Mouse (Mus musculus) forebrain, embryonic 16.5 days (tissue): ENCODE measurements around the gene Kiz. TPM values are rescaled to one million over a fixed set of nuclear protein-coding genes. Genes with fewer than 3 reads are reported as not detected.

ENCODE experiments used
- ATAC-seq: fragments of 200-750 bp; cut with Nextera tagmentation; 2 replicates; pipeline ENCODE4 v1.8.0; 2017; ENCODE audit warnings: mild to moderate bottlenecking, moderate library complexity
- H3K27ac ChIP-seq: fragments of 300-500 bp; sonication (generic); 2 replicates; pipeline ENCODE4 v1.5.1; 2014; ENCODE audit warnings: low read length, control low read depth
- H3K27me3 ChIP-seq: fragments of 300-500 bp; sonication (generic); replicated peaks from 2 replicates; pipeline ENCODE4 v1.6.1; 2014; ENCODE audit warnings: low read length; ENCODE audit not compliant: control insufficient read depth, insufficient read depth
- H3K36me3 ChIP-seq: fragments of 300-500 bp; sonication (generic); 2 replicates; pipeline ENCODE4 v1.6.1; 2014; ENCODE audit not compliant: control insufficient read depth, insufficient read depth
- H3K4me1 ChIP-seq: fragments of 300-500 bp; sonication (generic); replicated peaks from 2 replicates; pipeline ENCODE4 v1.6.1; 2014; ENCODE audit warnings: low read length; ENCODE audit not compliant: control insufficient read depth, insufficient read depth
- H3K4me2 ChIP-seq: fragments of 300-500 bp; sonication (generic); 2 replicates; pipeline ENCODE4 v1.6.1; 2014; ENCODE audit warnings: mild to moderate bottlenecking, low read length, control low read depth
- H3K4me3 ChIP-seq: fragments of 300-500 bp; sonication (generic); replicated peaks from 2 replicates; pipeline ENCODE4 v1.5.1; 2014; ENCODE audit warnings: mild to moderate bottlenecking, low read length, control low read depth
- H3K9ac ChIP-seq: fragments of 300-500 bp; sonication (generic); replicated peaks from 2 replicates; pipeline ENCODE4 v1.6.1; 2014; ENCODE audit warnings: low read depth, low read length, control low read depth
- H3K9me3 ChIP-seq: fragments of 300-500 bp; sonication (generic); 2 replicates; pipeline ENCODE4 v1.6.1; 2016; ENCODE audit warnings: low read length; ENCODE audit not compliant: control insufficient read depth
- WGBS: fragments of 180-500 bp; shearing (Covaris S2); extraction: QIAGEN DNeasy Blood & Tissue Kit; methylation state at CpG from one replicate; pipeline ENCODE4 v1.1.7; 2014; 5-methylcytosine and 5-hydroxymethylcytosine counted together
- polyA plus RNA-seq: library from polyadenylated mRNA; unstranded; fragments of >200 nt; fragmentation: Nextera tagmentation; extraction: Ambion mirVana; gene quantifications from 2 replicates; pipeline ENCODE4 v1.2.1, GENCODE M21; 2015

Kiz gene
- polyA plus RNA-seq, 1 experiment from 2014 or later, result 23.6 TPM

DNA sequence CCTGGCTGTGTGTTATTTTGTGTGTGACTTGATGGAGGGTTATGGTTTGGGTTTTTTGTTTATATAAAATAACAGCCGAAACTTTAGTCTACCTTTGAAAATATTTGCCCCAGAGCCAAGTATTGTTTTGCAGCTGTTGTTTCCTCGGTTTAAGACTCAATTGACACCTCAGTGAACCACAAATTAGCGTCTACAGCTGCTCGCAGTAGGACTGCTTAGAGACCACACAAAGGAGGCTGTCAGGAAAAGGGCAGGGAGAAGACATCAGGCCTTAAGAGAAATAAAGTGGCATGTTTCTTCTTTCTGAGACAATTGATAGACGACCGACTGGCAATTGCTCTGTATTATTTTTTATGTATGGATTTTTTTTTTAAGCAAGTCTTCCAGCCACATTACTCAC, 100.7 kb downstream of the Kiz start:
- ATAC-seq, result no peak
- H3K9ac ChIP-seq, result no peak overlapping the region
- H3K36me3 ChIP-seq, result no peaks in the 10 kb centered on the region
- no peak overlapping the region for H3K27ac ChIP-seq
- H3K4me2 ChIP-seq, result no peak overlapping the region
- H3K4me1 ChIP-seq, result peaks cover 15% of the 10 kb centered on the region
- no peaks in the 10 kb centered on the region for H3K9me3 ChIP-seq
- whole genome bisulfite sequencing, result 23% methylated on average over 6 of the region's 6 CpGs
- no peak overlapping the region for H3K4me3 ChIP-seq
- peaks cover 41% of the 10 kb centered on the region for H3K27me3 ChIP-seq

DNA sequence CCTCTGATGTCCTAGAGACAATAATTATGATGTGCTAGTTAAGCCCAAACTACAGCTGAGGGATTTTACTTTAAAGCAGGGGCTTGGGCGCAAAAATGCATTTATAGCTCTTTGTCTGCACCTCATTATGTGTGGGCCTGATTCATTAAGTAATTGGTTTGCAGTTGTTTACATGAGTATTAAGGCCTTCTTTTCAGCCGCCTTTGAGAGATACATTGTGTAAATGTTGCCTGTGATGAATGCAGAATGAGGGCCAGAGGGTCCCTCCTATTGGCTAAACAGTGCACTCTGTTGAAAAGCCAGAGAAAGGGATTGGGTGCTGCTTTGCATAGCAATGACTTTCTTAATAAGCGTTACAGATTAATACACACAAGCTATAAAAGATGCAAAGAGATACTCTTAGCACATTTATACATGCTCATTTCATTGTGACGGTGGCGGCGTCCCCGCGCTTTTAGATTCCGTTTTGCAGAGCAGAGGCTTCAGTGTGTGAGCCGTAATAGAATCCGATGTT, 102.8 kb downstream of the Kiz start:
- Histone ChIP-seq H3K27ac (peak overlapping the region; percentile 60), H3K4me1 (peaks cover 15% of the 10 kb centered on the region), H3K27me3 (peaks cover 34% of the 10 kb centered on the region), H3K4me2 (peak overlapping the region; percentile 56), H3K9me3 (no peaks in the 10 kb centered on the region), H3K4me3 (peak overlapping the region; percentile 40), H3K9ac (peak overlapping the region; percentile 24; the same call in 1 of the 2 replicates), H3K36me3 (no peaks in the 10 kb centered on the region)
- 1% methylated on average over 11 of the region's 11 CpGs for WGBS
- ATAC-seq, result peak; percentile 95

DNA sequence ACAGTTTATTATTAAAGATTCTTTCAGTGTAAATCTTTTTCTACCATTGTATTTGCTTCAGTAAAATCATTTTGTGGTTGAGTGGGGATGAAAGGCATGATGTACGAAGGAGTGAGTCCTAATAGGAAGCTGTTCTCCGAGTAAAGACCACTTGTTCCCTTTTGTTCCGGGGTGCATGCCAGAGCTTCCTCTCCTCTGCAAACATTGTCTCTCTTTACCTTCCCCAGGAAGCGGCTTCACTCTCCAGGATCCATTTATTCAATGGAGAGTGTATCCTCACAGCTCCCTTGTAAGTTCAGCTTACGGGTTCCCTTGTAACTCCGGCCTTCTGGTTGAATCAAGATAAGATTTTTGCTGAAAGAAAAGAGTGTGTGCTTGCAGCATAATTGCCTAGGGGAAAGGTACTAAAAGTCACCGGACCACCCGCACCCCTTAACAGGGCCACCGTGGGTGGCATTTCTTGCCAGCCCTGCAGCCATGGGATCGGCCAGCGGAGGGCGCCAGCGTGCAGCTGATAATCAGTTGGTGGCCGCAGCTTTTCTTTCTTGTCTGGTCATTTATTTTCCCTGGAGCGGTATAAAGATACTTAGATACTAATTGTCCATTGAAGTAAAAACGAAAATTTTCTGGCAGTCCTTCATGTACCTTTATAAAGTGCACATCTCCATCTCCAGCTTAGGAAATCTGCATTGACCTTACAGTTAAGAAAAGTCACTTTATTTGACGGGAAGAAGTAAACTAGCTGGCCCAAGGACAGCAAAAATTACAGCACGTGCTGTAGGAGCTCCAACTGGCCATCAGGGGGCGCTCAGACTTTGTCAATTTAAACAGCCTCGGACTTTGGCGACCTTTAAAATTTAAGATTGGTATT, 103.5 kb downstream of the Kiz start:
- Histone ChIP-seq H3K4me2 (peak overlapping the region; percentile 56), H3K27ac (peak overlapping the region; percentile 60), H3K4me3 (peak overlapping the region; percentile 40), H3K27me3 (peaks cover 29% of the 10 kb centered on the region), H3K4me1 (peaks cover 15% of the 10 kb centered on the region), H3K36me3 (no peaks in the 10 kb centered on the region), H3K9me3 (no peaks in the 10 kb centered on the region), H3K9ac (peak overlapping the region; percentile 24)
- peak; percentile 68 for ATAC-seq
- WGBS, result 2% methylated on average over 21 of the region's 21 CpGs

DNA sequence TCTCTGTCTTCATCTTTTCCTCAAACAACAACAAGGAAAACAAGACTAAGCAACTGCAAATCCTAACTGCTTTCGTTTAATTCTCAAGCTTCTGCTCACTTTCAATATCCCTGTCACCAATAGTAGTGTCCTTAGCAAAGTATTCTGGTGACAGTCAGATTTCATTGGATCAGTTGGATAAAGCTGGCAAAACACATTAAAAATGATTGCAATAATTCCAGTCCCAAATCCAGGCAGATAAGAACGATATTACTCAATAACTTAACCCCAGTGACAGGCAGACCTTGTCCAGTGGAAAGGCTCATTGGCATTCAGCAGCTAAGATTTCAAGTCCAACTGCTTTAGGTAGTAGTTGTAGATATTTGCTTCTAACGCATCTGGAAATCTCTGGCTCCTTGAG, 119.4 kb downstream of the Kiz start:
- Histone ChIP-seq H3K4me3 (no peak overlapping the region), H3K4me1 (no peaks in the 10 kb centered on the region), H3K27me3 (no peaks in the 10 kb centered on the region), H3K36me3 (no peaks in the 10 kb centered on the region), H3K27ac (no peak overlapping the region), H3K9me3 (no peaks in the 10 kb centered on the region), H3K9ac (no peak overlapping the region), H3K4me2 (no peak overlapping the region)
- 88% methylated on average over 3 of the region's 3 CpGs for WGBS
- ATAC-seq, result no peak

DNA sequence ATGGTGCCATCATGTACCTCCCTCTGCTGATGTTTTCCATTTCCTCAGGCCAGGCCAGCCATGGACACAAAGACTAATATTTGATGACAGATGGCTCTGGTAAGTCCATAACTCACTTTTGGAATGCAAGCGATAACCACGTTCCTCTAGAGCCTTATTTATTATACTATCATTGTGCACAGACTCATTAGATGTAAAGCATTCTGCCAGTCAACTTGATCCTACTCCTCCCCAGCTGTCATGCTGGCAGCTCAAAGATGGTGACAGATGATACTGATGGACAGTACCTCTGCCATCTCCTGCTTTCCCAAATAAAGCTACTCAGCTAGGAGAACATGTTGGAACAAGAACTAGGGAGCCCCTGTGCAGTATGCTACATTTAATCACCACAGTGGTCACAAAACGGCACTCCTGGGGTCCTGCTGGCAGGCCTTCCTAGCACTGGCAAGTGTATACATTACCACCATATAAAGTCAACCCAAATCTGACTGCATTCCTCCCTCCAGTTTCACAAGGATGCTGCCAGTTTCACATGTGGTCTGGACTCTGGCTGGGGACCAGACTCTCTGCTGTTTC, 119.9 kb downstream of the Kiz start:
- no peaks in the 10 kb centered on the region for H3K4me1 ChIP-seq
- H3K27me3 ChIP-seq, result no peaks in the 10 kb centered on the region
- 60% methylated on average over 3 of the region's 3 CpGs for WGBS
- no peak overlapping the region for H3K27ac ChIP-seq
- H3K4me2 ChIP-seq, result no peak overlapping the region
- no peak overlapping the region for H3K9ac ChIP-seq
- no peaks in the 10 kb centered on the region for H3K9me3 ChIP-seq
- no peak overlapping the region for H3K4me3 ChIP-seq
- peak; percentile 8; the same call in 1 of the 2 replicates for ATAC-seq
- H3K36me3 ChIP-seq, result no peaks in the 10 kb centered on the region

DNA sequence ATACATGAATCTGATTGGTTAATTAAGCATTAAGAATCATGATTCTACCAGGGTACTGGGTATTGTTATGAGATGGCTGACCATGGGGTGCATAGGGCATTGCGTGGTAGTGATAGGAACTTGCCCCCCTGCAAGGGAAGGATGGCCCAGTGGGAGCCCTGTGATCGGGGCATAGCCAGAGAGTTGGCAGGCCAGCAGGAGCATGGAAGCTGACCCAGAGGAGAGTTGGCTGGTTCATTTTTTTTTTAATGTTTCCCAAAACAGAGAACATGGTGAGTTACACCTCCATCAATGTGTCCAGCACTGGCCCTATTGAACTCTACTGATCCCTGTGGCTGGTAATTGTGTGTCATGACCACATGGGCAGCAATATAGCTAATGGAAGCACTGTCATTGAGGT, 127.1 kb downstream of the Kiz start:
- no peak for ATAC-seq

DNA sequence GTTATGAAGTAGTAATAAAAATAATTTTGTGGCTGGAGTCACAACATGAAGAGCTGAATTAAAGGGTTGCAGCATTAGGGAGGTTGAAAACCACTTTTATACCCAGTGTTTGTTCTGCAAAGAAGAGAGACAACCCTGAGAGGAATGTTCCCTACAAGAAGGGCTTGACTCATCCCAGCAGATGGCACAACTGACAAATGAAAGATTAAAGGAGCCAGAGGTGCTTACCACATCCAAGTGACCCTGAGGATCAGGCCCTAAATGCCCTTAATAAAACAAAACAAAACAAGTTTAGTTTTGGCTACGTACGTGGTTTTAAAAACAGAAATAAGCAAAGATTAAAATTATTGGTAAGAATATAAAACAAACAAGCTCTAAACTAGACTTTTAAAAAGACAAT, 129.2 kb downstream of the Kiz start:
- 97% methylated on average over 2 of the region's 2 CpGs for WGBS
- ATAC-seq, result no peak

More for the DNA sequence above, 127.1 kb downstream of the Kiz start:
- Histone ChIP-seq H3K4me1 (no peaks in the 10 kb centered on the region), H3K36me3 (no peaks in the 10 kb centered on the region), H3K9ac (no peak overlapping the region), H3K4me2 (no peak overlapping the region), H3K4me3 (no peak overlapping the region), H3K27ac (no peak overlapping the region), H3K9me3 (no peaks in the 10 kb centered on the region), H3K27me3 (no peaks in the 10 kb centered on the region)
- WGBS, result 91% methylated on average over 2 of the region's 2 CpGs

DNA sequence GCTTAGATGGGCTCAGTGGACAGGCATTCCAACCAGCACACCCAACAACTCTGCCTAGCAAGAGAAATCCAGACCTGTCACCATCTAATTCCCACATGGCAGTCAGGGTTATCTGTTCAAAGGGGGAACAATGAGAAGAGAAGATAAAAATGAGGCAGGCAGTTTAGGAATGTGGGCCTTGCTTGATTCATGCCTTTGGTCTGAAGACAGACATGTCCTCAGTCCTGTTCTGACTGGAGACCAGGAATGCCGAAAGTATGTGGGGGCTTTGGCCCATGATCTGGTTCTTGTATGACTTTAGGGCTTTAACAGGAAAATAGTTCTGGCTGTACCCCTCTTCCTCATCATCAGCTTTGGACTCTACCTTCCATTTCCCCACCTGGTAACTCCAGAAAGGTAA, 130.1 kb downstream of the Kiz start:
- 100% methylated on average over 1 of the region's 1 CpGs for WGBS
- no peaks in the 10 kb centered on the region for H3K9me3 ChIP-seq
- H3K9ac ChIP-seq, result no peak overlapping the region
- H3K4me3 ChIP-seq, result no peak overlapping the region
- no peaks in the 10 kb centered on the region for H3K36me3 ChIP-seq
- H3K4me2 ChIP-seq, result no peak overlapping the region
- no peak for ATAC-seq
- H3K27ac ChIP-seq, result no peak overlapping the region
- no peaks in the 10 kb centered on the region for H3K4me1 ChIP-seq
- no peaks in the 10 kb centered on the region for H3K27me3 ChIP-seq

More for the DNA sequence above, 129.2 kb downstream of the Kiz start:
- Histone ChIP-seq H3K9ac (no peak overlapping the region), H3K4me3 (no peak overlapping the region), H3K36me3 (no peaks in the 10 kb centered on the region), H3K4me1 (no peaks in the 10 kb centered on the region), H3K27ac (no peak overlapping the region), H3K4me2 (no peak overlapping the region), H3K27me3 (no peaks in the 10 kb centered on the region), H3K9me3 (no peaks in the 10 kb centered on the region)

DNA sequence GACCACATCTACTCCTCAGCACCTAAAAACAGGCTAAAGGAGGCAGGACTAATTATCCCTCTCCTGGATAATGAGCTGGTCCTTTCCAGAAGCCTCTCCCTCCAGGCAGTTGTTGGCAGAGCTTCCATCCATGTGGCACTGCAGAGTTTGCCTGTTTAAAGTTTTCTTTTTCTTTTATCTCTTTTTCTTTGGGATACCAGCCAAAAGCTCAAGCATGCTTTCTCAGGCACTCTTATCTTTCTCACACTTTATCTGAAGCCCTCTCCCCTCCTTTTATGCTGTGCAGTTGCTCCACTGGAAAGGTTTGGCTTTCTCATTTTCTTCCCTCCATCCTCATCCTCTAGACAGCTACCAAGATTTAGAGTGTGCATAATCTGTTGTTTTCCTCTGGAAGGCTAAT, 130.8 kb downstream of the Kiz start:
- Histone ChIP-seq H3K9ac (no peak overlapping the region), H3K4me1 (no peaks in the 10 kb centered on the region), H3K27me3 (no peaks in the 10 kb centered on the region), H3K36me3 (no peaks in the 10 kb centered on the region), H3K9me3 (no peaks in the 10 kb centered on the region), H3K4me2 (no peak overlapping the region), H3K4me3 (no peak overlapping the region), H3K27ac (no peak overlapping the region)
- ATAC-seq, result no peak
